Mouse (Mus musculus) lung, embryonic 16.5 days (tissue): ENCODE measurements around the gene Map1b. TPM values are rescaled to one million over a fixed set of nuclear protein-coding genes. Genes with fewer than 3 reads are reported as not detected.

ENCODE experiments used
- ATAC-seq: fragments of 200-750 bp; cut with Nextera tagmentation; 2 replicates; pipeline ENCODE4 v1.8.0; 2017; ENCODE audit warnings: low read depth, mild to moderate bottlenecking, moderate library complexity
- H3K27ac ChIP-seq: fragments of 300-500 bp; sonication (generic); 2 replicates; pipeline ENCODE4 v1.5.1; 2014; ENCODE audit warnings: mild to moderate bottlenecking, control low read depth, low read length
- H3K27me3 ChIP-seq: fragments of 300-500 bp; sonication (generic); 2 replicates; pipeline ENCODE4 v1.6.1; 2014; ENCODE audit warnings: low read depth, low read length, mixed read lengths; ENCODE audit not compliant: control insufficient read depth, insufficient read depth
- H3K36me3 ChIP-seq: fragments of 300-500 bp; sonication (generic); 2 replicates; pipeline ENCODE4 v1.6.1; 2014; ENCODE audit warnings: low read length; ENCODE audit not compliant: control insufficient read depth, insufficient read depth
- H3K4me1 ChIP-seq: fragments of 300-500 bp; sonication (generic); replicated peaks from 2 replicates; pipeline ENCODE4 v1.6.1; 2014; ENCODE audit warnings: low read length, mixed read lengths; ENCODE audit not compliant: control insufficient read depth, insufficient read depth
- H3K4me2 ChIP-seq: fragments of 300-500 bp; sonication (generic); 2 replicates; pipeline ENCODE4 v1.6.1; 2014; ENCODE audit warnings: low read depth, low read length, control low read depth
- H3K4me3 ChIP-seq: fragments of 300-500 bp; sonication (generic); 2 replicates; pipeline ENCODE4 v1.5.1; 2014; ENCODE audit warnings: mild to moderate bottlenecking, low read length, control low read depth
- H3K9ac ChIP-seq: fragments of 300-500 bp; sonication (generic); 2 replicates; pipeline ENCODE4 v1.6.1; 2014; ENCODE audit warnings: low read length, control low read depth
- H3K9me3 ChIP-seq: fragments of 300-500 bp; sonication (generic); 2 replicates; pipeline ENCODE4 v1.6.1; 2016; ENCODE audit warnings: low read length; ENCODE audit not compliant: control insufficient read depth
- WGBS: fragments of 180-500 bp; shearing (Covaris S2); extraction: QIAGEN DNeasy Blood & Tissue Kit; methylation state at CpG from one replicate; pipeline ENCODE4 v1.1.7; 2014; 5-methylcytosine and 5-hydroxymethylcytosine counted together
- polyA plus RNA-seq: library from polyadenylated mRNA; unstranded; fragments of >200 nt; fragmentation: Nextera tagmentation; extraction: Ambion mirVana; gene quantifications from 2 replicates; pipeline ENCODE4 v1.2.1, GENCODE M21; 2015

The Map1b gene
- polyA plus RNA-seq, 1 experiment from 2014 or later = 67.1 TPM

- Histone ChIP-seq H3K4me3 (no peak overlapping the region), H3K9me3 (no peaks in the 10 kb centered on the region), H3K4me2 (no peak overlapping the region), H3K27me3 (no peaks in the 10 kb centered on the region), H3K4me1 (0 out of 2 replicates have a peak, but pooled peaks cover 3% of the 10 kb centered on the region), H3K9ac (no peak overlapping the region), H3K36me3 (peaks cover 16% of the 10 kb centered on the region), H3K27ac (no peak overlapping the region)
- WGBS = 67% methylated on average over 13 of the region's 13 CpGs
- no peak for ATAC-seq
These were observed 102.6 kb downstream of the Map1b start for GRCm38 (mm10) chr13:99413481-99414351.

- peak overlapping the region; percentile 1 for H3K27ac ChIP-seq
- 57% methylated on average over 11 of the region's 11 CpGs for WGBS
- 0 out of 2 replicates have a peak, but pooled peaks cover 3% of the 10 kb centered on the region for H3K4me1 ChIP-seq
- H3K4me3 ChIP-seq = no peak overlapping the region
- H3K27me3 ChIP-seq = no peaks in the 10 kb centered on the region
- peak; percentile 59 for ATAC-seq
- H3K4me2 ChIP-seq = no peak overlapping the region
- no peaks in the 10 kb centered on the region for H3K9me3 ChIP-seq
- no peak overlapping the region for H3K9ac ChIP-seq
- peaks cover 16% of the 10 kb centered on the region for H3K36me3 ChIP-seq
These were observed 103.8 kb downstream of the Map1b start for GRCm38 (mm10) chr13:99412477-99413080.

- Histone ChIP-seq H3K36me3 (peaks cover 16% of the 10 kb centered on the region), H3K4me2 (no peak overlapping the region), H3K4me3 (no peak overlapping the region), H3K4me1 (0 out of 2 replicates have a peak, but pooled peaks cover 3% of the 10 kb centered on the region), H3K27me3 (no peaks in the 10 kb centered on the region), H3K9ac (no peak overlapping the region), H3K9me3 (no peaks in the 10 kb centered on the region), H3K27ac (no peak overlapping the region)
- 93% methylated on average over 3 of the region's 3 CpGs for WGBS
- ATAC-seq = no peak
These were observed 104.6 kb downstream of the Map1b start for GRCm38 (mm10) chr13:99411761-99412160.

- no peak for ATAC-seq
- no peak overlapping the region for H3K4me2 ChIP-seq
- no peak overlapping the region for H3K9ac ChIP-seq
- peaks cover 16% of the 10 kb centered on the region for H3K36me3 ChIP-seq
- H3K27ac ChIP-seq = no peak overlapping the region
- H3K4me1 ChIP-seq = 0 out of 2 replicates have a peak, but pooled peaks cover 3% of the 10 kb centered on the region
- WGBS = 72% methylated on average over 14 of the region's 14 CpGs
- no peaks in the 10 kb centered on the region for H3K27me3 ChIP-seq
- no peaks in the 10 kb centered on the region for H3K9me3 ChIP-seq
- no peak overlapping the region for H3K4me3 ChIP-seq
These were observed 105.5 kb downstream of the Map1b start for GRCm38 (mm10) chr13:99410611-99411515.

- ATAC-seq = no peak
- Histone ChIP-seq H3K4me2 (no peak overlapping the region), H3K27me3 (no peaks in the 10 kb centered on the region), H3K9ac (no peak overlapping the region), H3K36me3 (peaks cover 6% of the 10 kb centered on the region; the same call in 1 of the 2 replicates), H3K4me3 (no peak overlapping the region), H3K27ac (no peak overlapping the region), H3K4me1 (0 out of 2 replicates have a peak, but pooled peaks cover 3% of the 10 kb centered on the region), H3K9me3 (no peaks in the 10 kb centered on the region)
- 70% methylated on average over 2 of the region's 2 CpGs for WGBS
These were observed 107.1 kb downstream of the Map1b start for GRCm38 (mm10) chr13:99409216-99409615.

GRCm38 (mm10) chr13:99399373-99399772 lies 117.0 kb downstream of the Map1b start:
- Histone ChIP-seq H3K36me3 (no peaks in the 10 kb centered on the region), H3K27ac (no peak overlapping the region), H3K4me2 (no peak overlapping the region), H3K27me3 (no peaks in the 10 kb centered on the region), H3K9ac (no peak overlapping the region), H3K9me3 (no peaks in the 10 kb centered on the region), H3K4me1 (peaks cover 5% of the 10 kb centered on the region), H3K4me3 (no peak overlapping the region)
- ATAC-seq = no peak
- WGBS = 64% methylated on average over 4 of the region's 4 CpGs

GRCm38 (mm10) chr13:99398149-99398701 lies 118.1 kb downstream of the Map1b start:
- no peaks in the 10 kb centered on the region for H3K36me3 ChIP-seq
- H3K4me3 ChIP-seq = no peak overlapping the region
- H3K9ac ChIP-seq = no peak overlapping the region
- no peaks in the 10 kb centered on the region for H3K27me3 ChIP-seq
- 73% methylated on average over 12 of the region's 12 CpGs for WGBS
- no peak overlapping the region for H3K4me2 ChIP-seq
- peak; percentile 68 for ATAC-seq
- peak overlapping the region; percentile 49; the same call in 1 of the 2 replicates for H3K27ac ChIP-seq
- H3K4me1 ChIP-seq = peaks cover 5% of the 10 kb centered on the region
- no peaks in the 10 kb centered on the region for H3K9me3 ChIP-seq

GRCm38 (mm10) chr13:99397228-99397627 lies 119.1 kb downstream of the Map1b start:
- 76% methylated on average over 7 of the region's 7 CpGs for WGBS
- Histone ChIP-seq H3K36me3 (no peaks in the 10 kb centered on the region), H3K9me3 (no peaks in the 10 kb centered on the region), H3K4me3 (no peak overlapping the region), H3K9ac (no peak overlapping the region), H3K27ac (no peak overlapping the region), H3K27me3 (no peaks in the 10 kb centered on the region), H3K4me2 (no peak overlapping the region), H3K4me1 (peaks cover 5% of the 10 kb centered on the region)
- ATAC-seq = no peak
